Mouse (Mus musculus) ES-CJ7 (cell line): ENCODE results near the gene Slc1a7.

Experiments used
- DNase-seq: peaks from one replicate; pipeline ENCODE4 v3.0.0; 2011; ENCODE audit warnings: low read depth, low spot score

Slc1a7 gene

DNA sequence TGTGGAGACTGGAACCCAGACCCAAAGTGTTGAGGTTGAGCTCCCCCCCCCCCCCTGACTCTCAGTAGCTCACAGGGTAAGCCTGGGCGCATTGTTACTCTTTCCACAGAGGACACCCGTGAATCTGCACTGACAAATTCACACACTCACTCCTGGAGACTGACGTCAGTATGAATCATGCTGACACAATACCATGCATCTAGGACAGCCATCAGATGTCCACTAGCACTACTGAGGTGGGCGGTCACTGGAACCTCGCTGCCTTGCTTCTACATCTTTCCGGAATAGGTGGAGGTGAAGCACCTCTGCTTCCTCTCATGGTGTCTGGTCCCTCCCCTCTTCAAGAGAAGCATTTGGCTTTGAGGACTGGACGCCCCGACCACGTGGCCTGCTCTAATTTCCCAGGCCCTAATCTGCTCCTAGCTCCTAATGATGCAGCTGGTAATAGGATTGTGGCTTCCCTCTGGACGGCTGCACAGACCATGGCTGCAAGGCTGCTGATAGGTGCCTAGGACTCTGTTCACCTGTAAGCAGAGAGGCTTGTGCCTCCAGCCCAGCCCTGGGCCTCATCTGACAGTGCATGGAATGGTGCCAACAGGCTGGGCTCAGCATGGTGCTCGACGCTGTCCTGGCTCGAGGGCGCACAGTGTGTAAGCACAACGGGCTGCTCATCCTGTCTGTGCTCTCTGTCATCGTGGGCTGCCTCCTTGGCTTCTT lies at the start of gene Slc1a7:
Gene Slc1a7 (plus strand): TSS at position 367 of the 717 bp plus-strand sequence.
- DNase-seq, result no peak

DNA sequence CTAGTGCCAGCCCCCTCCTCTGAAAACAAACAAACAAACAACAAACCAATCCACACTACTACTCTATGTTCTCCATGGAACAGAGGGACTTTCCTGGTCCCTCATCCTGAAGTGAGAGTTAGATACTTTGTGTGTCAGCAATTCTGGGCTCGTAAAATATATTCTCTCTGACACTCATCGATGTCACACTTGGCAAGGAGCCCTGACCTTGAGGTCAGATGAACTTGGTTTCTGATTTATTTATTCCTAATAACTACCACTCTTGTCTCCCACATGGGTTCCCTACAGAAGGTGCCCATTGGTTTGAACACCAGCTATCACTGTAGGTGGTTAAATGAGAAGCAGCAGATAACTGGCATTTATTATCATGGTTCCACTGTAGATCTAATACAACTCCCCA lies 47.8 kb upstream of the Slc1a7 start:
- DNase-seq, result no peak

DNA sequence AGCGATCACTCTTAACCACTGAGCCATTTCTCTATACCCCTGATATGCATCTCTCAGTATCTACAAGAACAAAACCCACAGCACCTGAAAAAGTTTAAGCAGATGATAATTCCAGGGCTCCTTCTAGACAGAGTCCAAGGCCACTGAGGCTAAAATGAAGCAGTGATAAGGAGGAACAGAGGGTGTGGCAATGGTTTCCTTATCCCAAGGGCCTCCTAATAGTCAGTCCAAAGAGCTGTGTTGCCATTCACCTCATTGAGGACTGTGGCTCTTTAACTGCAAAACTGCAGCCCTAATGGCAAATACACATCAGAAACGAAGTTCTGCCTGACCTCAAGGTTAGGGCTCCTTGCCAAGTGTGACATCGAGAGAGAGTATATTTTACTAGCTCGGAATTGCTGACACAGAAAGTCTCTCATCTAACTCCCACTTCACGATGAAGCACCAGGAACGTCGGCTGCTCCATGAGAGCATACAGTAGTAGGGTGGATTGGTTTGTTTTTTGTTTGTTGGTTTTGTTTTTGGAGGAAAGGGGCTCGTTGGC lies 46.9 kb upstream of the Slc1a7 start:
- no peak for DNase-seq

DNA sequence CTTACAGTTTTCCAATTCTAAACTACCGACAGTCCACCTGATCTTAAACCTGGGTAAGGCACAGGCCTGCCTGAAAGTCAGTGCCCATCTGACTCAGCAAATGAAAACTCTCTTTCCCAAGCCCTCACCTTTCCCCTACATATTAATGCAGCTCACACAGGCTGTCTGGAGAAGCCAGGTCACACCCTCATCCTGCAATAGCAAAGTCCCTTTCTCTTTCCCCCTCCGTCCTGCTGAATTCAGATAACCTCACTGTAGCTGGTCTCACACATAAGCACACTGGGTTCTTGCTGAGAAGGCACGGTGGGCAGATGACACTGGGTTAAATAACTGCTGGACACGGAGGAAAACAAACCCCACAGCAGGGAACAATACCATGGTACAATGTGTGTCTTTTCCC lies 46.2 kb upstream of the Slc1a7 start:
- no peak for DNase-seq

DNA sequence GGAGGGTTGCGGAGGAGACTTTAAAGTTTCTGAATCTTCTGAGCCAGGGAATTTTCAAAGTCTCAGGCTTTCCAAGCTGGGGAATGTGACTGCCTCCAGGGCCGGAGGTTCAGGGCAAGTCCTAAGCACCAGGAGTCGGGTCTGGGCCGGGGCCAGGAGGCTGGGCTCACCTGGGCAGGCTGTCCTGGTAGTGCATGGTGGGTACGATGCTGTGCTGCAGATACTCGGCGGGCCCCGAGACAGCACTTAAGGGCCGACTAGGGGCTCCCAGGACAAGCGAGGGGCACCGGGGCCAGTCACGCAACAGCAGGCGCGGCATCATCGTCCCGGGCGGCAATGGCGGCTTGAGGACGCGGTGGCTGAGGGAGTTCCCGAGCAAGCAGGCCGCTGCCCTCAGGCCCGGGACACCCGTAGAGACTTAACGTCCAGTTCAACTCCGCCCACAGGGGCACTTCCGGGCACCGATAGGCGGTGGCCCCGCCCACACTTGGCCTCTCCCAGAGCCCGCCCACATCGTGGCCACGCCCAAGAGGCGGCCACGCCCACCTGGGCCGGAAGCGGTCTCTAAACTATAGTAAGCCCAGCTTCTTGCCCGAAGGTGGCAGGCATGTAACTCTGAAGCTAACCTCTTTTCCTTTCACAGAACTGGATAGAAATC lies 44.9 kb upstream of the Slc1a7 start, which contains the start of gene Cpt2:
Gene Cpt2 (minus strand): TSS at position 466 of the 658 bp plus-strand sequence.
- peak; percentile 88 for DNase-seq

DNA sequence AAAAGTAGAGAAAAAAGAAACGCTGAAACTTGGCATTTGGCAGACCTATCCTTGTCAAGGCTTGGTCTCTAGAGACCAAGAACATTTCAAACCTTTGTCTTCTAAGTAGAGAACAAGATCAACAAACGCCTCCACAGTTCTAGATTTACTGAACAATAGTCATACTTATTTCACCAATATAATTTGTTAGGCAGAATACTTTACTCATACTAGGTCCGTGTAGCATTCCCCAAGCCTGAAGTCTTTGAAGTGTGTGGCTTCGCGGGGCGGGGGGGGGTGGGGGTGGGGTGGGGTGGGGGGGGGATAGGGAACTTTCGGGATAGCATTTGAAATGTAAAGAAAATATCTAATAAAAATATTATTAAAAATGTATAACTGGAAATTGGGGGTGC lies 44.3 kb upstream of the Slc1a7 start:
- no peak for DNase-seq

DNA sequence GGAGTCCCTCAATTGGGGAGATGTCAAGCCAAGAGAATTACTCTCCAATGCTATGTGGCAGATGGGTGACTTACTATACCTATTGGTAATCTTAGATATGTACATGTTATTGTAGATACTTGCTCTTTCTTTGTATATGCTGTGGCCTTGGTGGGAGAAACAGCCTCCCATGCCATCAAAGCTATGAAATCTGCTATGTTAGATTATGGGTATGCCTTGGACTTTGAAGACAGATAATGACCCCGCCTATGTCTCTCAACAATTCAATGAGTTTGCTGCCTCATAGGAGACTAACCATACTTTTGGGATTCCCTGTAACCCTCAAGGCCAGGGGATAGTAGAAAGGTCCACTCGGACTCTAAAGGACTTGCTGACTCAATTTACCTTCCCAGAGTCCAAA lies 39.9 kb upstream of the Slc1a7 start:
- no peak for DNase-seq

DNA sequence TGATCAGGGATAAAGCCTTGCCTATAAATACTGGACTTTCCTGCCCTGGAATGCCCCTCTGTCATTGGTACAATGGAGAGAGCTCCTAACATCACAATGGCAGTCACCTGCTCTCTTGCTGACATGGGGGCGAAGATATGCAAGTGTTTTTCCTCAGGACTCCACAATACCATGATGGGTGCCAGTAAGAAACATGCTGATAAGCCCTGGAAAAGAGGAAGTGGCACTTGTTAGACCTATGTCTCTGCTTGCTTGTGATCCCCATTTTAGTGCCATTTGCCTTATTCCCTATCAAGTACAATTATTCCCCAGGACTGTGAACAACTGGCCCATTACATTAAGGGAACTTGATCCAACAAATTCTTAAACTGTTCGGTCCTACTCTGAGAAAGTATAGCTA lies 39.4 kb upstream of the Slc1a7 start:
- no peak for DNase-seq

DNA sequence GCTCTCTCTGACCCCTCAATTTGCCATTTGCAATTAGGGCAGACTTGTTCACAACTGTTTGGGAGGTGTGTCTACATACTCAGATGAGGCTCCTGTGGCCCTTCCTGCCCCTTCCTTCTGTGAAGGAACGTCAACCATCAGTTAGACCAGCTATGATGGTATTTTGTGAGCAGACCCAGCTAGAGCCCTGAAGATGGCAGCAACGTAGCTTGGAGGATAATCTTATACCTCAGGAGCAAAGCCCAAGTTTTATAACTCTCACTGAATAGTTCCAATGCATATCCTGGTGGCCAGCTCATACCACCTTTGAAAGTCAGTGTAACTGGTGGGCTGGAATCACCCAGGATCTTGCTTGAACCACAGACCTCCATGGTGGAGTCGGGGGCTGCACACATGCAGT lies 36.7 kb upstream of the Slc1a7 start:
- DNase-seq, result no peak

DNA sequence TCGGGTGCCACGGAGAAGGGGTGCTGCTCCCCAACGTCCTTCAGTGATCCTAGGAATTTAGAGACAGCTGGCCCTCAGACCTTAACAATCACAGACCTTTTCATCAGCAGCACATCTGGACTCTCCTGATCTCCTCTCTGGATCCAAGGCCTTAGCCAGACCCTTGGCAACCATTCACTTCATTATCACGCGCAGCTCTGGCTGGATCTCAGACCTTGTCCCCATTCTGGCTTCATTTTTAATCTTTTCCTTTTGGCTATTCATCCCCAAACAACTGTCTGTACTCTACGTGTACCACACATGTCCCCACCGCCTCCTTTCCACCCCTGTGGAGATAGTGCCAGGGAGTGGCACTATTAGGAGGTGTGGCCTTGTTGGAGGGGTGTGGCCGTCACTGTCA lies 34.9 kb upstream of the Slc1a7 start:
- no peak for DNase-seq

DNA sequence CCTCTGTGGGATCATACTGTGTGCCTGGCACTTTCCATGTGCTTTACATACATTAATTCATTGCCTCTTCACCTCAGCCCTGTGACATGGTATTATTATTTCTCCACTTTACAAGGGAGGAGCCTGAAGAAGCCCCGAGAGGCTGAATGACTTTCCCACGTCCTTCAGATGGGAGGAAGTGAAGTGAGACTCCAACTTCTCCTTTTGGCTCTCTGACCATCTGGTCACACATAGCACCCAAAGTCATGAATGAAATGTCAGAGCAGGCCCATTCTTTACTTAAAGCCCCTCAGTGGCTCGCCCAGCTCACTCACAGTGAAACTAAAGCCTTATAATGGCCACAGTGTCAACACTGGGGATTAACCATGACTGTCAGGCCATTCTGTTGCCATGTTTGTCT lies 32.9 kb upstream of the Slc1a7 start:
- DNase-seq, result no peak

DNA sequence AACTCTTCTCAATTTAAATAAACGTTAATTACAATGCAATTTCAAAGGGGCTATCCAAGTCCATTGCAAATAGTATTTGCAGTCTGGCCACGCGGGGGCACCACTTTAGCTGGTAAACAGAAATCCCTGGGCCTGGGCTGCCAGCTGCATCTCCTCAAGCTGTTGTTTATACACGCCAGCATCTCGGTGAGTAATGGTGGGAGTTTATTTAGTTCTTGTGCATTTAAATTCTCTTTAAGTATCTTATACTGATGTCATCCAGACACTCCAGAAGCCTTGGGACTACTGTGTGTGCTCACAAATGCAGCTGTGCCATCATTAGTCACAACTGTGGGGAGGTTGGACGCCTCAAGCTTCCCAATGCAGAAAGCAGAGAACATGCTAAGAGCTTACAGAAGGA lies 30.8 kb upstream of the Slc1a7 start:
- peak; percentile 49 for DNase-seq

DNA sequence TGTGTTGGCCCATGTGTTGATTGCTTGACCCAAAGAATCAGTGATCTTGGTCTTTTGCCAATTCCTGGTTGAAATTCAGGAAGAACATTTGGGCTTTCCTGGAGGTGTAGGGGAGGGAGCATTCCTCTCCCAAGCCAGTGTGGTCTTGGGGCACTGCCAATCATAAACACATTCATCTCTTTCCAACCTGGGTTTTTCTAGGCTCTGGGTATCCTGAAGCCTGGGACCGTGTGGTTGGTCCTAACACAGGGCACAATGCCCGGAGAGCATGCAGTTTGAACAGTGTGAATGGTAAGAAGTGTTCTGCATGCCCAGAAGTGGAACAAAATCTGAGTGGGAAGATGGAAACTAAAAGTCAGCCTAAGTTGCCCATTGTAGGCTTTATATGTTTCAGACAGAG lies 30.0 kb upstream of the Slc1a7 start:
- DNase-seq, result no peak

DNA sequence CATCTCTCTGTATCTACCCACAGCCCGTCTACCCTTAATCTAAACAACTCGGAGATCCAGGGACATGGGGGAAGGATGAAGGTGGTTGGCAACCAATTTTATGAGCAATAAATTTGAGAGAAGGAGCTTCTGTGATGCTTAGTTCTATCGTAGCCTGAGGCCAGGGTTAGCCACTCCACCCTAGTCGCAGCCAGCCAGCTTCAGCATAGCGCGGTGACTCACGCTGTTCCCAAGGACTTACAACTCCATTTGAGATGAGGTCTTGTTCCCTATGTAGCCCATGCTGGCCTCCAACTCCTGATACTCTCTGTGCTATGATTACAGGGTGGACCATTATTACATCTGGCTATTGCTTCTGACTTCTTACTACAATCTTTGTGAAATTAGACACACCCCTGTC lies 25.4 kb upstream of the Slc1a7 start:
- no peak for DNase-seq

DNA sequence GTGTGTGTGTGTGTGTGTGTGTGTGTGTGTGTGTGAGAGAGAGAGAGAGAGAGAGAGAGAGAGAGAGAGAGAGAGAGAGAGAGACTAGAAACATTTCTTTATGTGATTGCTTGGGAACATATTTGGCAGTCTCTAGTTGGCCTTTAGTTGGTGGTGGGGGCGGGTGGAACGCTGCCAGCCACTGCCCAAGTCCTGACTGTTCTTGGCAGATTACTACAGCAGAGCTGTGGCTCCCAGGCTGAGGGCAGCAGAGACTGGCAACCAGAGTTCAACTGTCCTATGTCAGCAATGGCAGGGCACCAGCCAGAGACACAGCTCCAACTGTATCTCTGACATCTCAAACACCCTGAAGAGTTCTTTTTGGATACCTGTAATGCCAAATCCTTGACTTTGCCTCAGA lies 24.0 kb upstream of the Slc1a7 start:
- no peak for DNase-seq

DNA sequence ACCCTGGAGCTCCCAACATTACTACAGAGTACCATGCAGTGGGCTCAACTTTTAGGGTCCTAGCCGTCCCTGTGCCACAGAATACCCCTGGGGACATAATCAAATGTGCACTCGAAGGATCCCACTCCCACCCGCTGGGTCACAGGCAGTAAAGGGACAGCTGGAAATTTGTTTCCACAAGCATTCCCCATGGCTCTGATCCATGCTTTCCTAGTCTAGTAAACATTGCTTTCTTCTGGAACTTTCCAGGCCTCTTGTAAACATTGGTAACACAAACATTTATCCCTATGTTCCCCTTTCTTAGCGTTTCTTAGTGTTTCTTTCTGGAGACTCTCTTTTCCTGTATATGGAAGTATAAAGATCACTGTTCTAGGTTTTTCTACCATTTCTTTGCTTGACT lies 18.2 kb upstream of the Slc1a7 start:
- no peak for DNase-seq

DNA sequence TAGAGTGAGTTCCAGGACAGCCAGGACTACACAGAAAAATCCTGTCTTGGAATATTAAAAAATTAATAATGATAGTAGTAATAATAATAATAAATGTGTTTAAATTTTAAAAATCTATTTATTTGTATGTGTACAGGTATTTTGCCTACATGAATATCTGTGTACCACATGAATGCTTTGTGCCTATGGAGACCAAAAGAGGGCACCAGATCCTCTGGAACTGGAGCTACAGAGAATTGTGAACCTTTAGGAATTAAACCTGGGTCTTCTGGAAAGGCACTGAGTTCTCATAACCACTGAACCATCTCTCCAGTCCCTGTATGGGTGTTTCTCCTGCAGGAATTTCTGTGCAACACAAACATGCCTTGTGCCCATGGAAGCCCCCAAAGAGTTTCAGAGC lies 15.3 kb upstream of the Slc1a7 start:
- DNase-seq, result no peak

DNA sequence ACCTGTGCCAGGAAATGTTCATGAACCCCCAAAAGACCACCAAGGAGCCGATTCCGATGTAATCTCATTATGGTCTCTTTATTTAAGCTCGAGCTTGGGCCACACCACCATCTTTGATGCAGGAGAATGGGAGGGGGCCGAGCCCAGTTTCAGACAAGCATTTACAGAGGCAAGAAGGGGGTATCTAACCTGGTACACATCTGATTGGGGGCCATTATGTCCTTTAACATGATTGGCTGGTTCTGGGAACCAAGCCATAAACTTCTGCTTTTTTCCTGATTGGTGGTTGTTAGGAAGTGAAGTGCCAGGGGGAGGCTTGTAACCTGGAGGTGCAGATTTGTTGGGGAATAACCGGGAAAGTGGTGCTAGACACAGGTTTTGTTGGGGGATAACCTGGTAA lies 12.4 kb upstream of the Slc1a7 start:
- DNase-seq, result no peak

DNA sequence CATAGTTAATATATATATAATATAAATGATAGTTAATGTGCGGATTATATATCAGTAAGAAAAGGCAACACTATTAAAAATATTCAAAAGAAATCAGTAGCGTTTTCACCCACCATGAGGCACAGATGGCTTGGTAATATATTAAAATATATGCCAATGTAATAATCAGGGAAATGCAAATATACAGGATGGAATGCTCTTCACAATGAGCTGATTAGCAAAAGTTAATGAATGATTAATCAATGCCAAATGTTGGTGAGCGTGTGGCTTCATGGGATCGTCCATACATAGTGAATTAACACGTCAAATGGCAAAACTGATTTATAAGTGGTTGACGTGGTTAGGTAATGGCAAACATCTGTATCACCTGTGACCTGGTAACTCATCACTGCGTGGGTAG lies 9.6 kb upstream of the Slc1a7 start:
- DNase-seq, result no peak

DNA sequence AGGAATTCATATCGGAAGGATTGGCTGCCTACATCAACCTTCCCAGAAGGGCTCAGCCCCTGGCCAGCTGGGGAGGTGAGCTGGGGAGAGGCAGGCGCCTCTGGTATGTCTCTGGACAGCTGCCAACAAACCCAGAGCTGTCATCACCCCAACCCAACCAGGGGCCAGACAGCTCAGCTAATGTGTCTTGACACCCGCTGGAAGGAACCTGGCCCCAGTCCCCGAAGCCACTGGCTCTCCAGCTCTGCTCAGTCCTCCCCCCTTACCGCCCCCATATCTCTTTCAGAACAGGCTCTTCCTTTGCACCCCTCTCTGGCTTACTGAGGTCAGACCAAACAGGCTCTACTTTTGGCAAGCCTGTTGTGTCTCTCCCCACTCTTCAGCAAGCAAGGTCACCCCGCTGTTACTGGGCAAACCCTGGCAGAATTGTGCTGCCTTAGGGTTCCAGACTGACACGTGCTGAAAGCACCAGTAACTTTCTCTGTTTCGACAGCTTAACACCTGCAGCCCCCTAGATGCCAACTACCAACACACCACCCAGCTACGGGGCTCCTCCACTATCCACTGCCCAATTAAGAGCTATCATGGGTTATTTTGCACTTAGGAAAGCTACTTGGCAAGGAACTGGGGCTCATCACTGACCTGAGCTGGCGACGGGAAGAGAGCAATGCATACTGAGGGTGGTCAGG lies 5.9 kb upstream of the Slc1a7 start:
- DNase-seq, result no peak

DNA sequence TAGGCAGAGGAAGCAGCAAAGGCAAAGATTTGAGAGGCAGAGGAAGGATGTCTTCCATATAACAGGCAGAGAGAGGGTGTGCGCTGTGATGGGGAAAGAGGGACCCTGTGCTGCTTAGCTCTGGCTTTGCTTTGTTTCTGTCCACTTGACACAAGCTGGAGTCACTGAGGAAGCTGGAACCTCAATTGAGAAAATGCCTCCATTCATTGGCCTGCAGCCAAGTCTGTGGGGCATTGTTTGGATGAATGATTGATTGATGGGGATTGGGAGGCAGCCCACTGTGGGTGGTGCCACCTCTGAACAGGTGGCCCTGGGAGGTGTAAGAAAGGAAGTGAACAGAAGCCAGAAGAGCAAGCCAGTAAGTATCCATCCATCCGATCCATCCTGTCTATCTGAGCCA lies 5.3 kb upstream of the Slc1a7 start:
- DNase-seq, result no peak

DNA sequence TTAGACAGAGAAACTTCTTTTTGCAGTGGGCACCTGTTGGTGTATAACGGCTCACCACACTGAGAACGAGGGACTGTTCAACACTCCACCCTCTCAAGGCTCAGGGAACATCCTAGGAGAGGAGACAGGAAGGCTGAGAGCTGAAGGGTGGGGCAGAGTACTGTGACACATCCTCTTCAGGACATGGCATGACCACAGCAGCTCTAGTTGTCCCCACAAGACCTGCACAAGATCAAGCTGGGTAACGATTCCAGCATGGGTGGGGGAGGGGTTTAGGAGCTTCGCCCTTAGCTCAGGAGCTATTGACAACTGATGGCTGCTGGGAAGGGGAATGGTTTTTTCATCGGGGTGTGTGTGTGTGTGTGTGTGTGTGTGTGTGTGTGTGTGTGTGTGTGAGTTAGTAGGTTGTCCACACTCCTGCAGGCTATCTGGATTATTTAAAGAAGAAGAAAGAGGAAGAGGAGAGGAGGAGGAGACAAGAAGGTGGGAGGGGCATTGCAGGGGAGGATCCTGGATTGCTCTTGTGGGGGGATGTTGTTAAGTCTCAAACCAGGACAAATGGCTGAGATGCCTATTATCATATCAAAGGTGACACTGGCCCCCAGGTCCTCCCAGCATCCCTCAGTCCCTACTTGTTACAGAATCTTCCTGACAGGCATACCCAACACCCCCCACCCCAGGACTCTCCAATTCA lies 1.6 kb upstream of the Slc1a7 start:
- DNase-seq, result peak; percentile 56
